Mouse (Mus musculus): ENCODE measurements around the gene Gpatch2l.

The Gpatch2l gene

DNA sequence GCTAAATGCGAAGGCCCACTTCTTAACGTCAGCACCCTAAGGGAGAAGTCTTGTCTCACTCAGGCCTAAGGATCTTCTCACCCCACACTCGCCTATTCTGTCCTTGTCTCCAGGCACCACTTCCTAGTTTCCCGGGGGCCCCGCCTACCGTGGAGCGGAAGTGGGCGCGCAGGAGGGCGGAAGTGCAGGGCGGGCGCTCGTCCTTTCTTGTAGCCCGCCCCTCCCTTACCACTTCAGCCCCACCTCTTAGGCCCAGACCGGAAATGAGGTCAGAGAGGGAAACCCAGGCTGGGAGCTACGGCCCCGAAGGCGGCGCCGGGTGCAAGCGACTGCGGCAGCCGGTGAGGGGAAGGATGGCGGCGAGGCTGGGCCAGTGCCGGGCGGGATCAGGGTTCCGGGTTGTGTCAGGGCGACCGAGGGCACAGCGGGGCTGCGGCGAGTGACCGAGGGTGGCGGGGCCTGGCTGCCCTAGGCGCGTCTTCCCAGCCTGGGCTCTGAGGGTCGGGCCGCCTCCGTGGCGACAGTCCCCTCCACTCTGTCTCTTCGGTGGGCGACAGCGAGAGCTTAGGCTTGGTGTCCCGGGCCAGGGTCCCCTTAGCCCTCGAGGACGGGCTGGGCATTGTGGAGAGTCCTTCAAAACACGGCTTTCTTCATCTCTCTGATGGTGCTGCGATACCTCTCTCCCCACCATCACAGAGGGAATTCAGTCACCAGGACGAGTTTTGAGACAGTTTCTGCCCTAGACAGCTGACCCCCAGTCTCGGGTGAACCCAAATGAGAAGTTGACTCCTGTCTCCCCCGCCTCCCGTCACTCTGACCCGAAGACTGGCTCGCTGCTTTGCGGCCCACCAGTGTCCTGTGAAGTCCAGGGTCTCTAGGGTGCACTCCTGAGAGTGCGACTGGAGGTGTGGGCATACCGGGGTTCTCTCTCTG, at the start of gene Gpatch2l:
Gene Gpatch2l, plus strand, starts transcription at position 255 of the 933 bp plus-strand sequence.
- DNase-seq (ENCODE audit: low read depth, low spot score) = peak; percentile 97

- no peak for DNase-seq (ENCODE audit: low read depth, low spot score)
Measured at GRCm38 (mm10) chr12:86192036-86192449, 49.6 kb upstream of the Gpatch2l start.

- no peak for DNase-seq (ENCODE audit: low read depth, low spot score)
Measured at GRCm38 (mm10) chr12:86196944-86197343, 44.7 kb upstream of the Gpatch2l start.

DNA sequence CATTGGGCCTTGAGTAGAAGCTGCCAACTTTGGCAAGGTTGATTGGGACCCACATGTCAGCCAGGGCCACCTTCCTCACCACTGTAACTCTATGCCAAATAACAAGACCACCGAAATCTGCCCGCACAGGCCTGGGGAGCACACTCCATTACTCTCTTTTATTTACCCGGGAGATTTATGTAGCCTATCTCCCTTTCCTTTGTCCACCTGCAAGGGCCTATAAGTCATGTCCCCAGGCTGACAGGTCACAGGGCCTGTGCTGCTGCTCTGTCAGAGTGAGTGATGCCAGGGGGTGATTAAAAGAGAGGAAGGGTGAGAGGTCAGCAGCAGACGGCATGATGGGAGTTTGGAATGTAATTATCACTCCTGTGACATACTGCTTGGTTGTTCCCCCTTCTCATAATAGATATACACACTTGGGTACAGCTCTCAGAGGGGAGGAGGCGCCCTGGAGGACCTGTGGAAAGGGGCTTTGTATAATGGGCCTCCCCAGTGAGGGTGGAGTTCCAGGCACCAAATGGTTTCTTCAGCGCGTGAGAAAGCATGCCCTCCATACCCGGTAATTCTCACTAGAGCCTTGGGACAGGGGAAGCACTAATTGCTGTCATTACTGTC, 38.1 kb upstream of the Gpatch2l start:
- no peak for DNase-seq (ENCODE audit: low read depth, low spot score)

DNA sequence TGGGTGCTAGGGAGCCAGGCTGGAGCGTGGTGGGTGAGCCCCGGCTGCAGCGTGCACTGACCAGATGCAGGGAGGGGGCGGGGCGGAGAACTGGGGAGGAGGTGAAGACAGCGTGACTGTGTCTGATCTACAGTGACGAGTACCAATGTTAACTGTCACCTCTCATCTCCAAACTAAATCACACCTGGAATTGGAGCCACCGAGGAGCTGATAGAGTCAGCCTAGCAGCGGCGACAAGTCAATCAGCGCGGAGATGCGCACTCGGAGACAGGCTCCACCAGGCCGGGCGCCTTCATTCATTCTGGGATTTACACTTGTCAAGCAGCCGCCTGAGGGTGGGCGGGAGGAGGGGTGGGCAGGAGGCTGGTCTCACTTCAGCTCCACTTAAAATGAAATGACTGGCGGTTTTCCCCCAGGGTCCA, 30.5 kb upstream of the Gpatch2l start:
- no peak for DNase-seq (ENCODE audit: low read depth, low spot score)

DNA sequence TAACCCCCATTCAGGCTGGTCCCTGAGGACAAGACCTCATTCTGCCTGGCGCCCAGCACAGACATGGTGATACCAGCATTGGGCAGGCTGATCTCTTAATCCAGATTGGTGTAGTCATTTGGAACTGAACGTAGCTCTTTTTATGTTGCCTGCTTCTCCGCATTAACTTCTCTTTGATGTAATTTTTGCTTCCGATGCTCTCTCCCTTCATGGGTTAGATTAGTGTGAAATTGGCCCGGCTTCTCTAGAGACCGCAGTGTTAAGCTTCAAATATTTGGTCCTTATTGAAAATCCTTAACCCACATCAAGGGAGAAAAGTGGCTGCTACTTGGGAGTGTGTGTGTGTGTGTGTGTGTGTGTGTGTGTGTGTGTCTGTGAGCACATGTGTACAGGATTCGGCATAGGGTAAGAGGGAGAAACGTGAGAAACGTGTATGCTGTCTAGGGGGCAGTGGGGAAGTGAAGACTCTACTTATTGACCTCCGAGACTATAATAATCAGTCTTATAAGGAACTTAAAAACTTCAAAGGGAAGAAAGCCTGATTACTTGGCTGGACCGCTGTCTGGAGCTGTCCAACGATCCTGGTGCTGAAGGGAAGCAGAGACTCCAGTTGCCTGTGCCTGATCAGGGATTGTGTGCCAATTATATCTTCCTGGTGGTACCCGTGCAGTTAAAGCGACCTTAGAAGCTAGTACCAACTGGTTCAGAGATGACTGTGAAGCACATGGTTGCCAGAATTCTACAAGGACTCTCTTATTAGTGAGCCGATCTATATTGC, 28.8 kb upstream of the Gpatch2l start:
- peak; percentile 47 for DNase-seq (ENCODE audit: low read depth, low spot score)

GRCm38 (mm10) chr12:86214201-86214600, 27.5 kb upstream of the Gpatch2l start:
- no peak for DNase-seq (ENCODE audit: low read depth, low spot score)

- DNase-seq (ENCODE audit: low read depth, low spot score) = no peak
Measured at GRCm38 (mm10) chr12:86216687-86217421, 24.8 kb upstream of the Gpatch2l start.

GRCm38 (mm10) chr12:86220200-86221021, 21.2 kb upstream of the Gpatch2l start:
- DNase-seq (ENCODE audit: low read depth, low spot score) = no peak

DNA sequence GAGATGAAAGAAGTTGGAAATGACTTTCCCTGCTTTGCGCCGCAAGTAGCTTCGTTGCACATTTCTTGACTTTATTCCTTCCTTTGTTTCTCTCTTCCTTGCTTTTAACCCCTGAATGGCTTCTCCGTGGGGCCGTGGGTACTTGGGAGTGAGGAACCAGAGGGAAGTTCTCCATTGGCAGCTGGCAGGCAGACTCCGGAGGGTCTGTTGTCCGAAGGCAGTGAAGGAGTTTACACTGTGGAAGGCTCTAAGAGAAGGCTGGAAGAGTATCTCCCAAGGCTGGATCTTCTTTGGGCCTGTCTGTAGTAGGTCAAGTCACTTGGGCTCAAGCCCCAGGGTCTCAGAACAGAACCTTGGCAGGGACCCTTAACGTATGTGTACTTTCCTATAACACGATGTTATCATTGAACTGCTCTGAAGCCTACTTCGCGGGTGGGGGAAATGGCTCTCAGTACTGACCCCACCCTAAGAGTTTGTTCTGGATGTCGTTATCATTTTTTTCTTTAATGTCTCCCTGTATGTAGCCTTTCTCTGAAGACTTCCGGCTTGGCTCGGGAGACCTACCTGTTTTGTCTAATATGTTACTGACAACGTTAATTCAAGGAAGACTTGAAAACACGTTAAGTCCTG, 20.5 kb upstream of the Gpatch2l start:
- DNase-seq (ENCODE audit: low read depth, low spot score) = no peak

DNA sequence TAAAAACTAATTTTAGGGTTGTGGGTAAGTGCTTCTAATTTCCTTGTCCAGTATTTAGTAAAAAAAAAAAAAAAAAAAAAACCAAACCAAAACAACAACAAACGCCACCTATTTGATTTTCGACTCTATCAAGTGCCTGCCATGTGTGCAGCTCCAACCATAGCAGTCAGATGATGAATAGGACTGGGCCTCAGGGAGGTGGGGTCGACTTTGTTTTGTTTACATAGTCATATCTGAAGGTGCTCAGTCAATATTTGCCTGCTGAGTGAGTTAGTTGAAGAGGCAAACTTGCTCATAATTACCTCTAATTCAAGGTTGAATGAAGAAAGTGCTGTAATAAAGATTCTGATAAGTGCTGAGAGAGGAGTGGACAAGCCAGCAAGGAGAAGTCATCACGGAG, 7.4 kb upstream of the Gpatch2l start:
- no peak for DNase-seq (ENCODE audit: low read depth, low spot score)

- no peak for DNase-seq (ENCODE audit: low read depth, low spot score)
Measured at GRCm38 (mm10) chr12:86238736-86239135, 2.9 kb upstream of the Gpatch2l start.

GRCm38 (mm10) chr12:86242563-86242962, 905 bp downstream of the Gpatch2l start:
- DNase-seq (ENCODE audit: low read depth, low spot score) = peak; percentile 10

- DNase-seq (ENCODE audit: low read depth, low spot score) = no peak
Measured at GRCm38 (mm10) chr12:86243936-86244335, 2.3 kb downstream of the Gpatch2l start.

DNA sequence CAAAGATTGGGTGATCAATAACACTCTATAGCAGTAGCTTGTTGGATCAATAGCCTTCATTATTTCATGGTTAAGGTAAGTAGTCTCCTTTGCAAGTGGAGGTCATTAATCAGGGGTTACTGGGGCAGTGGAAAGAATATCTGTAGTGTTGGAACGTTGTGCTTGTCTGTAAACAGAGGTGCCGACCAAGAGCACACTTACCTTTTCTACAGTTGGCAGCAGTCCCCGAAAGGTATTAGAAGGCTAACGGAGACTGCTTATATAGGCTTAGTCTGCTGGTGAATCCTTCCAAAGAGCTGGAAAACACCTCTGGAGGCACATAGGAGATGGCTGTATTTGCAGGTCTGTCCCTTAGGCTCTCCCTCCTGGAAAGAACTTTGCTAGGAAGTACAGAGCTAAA, 8.5 kb downstream of the Gpatch2l start:
- no peak for DNase-seq (ENCODE audit: low read depth, low spot score)

DNA sequence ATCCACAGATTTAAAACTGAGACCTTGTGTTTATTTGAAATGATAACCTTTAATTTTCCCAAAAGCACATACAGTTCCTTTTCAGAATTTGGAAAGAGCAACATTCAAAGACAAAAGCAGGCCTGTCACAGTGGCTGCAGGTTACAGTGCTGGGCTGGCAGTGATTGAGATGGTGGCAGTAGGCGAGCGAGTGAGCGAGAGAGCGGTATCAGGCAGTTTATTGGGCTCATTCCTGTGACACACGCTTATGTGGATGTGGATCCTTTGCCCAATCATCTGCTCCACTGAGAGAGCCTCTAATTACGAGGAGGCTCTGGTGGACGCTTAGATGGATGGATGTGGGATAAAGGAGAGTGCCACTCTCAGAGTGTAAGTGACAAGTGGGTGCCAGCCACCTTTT, 13.3 kb downstream of the Gpatch2l start:
- DNase-seq (ENCODE audit: low read depth, low spot score) = no peak

GRCm38 (mm10) chr12:86271626-86272025, 30.0 kb downstream of the Gpatch2l start:
- no peak for DNase-seq (ENCODE audit: low read depth, low spot score)

DNA sequence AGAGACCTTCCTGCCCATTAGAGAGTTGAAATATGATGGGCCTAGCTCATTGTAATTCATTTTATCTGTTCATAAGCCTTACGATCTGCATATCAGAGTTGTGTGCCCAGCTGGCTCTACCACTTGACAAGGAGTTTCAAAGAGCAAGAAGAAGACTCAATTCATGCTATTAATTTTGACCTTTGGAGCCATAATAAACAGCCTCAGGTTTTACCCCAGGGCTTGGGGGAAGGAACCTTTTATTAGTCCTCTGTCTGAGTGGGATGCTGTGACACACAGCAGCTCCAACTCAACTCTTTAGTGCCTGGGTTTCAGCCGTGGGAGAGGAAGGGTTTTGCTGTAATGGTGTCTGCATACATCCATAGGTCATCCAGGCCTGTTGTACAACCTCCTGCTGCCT, 32.6 kb downstream of the Gpatch2l start:
- no peak for DNase-seq (ENCODE audit: low read depth, low spot score)

DNA sequence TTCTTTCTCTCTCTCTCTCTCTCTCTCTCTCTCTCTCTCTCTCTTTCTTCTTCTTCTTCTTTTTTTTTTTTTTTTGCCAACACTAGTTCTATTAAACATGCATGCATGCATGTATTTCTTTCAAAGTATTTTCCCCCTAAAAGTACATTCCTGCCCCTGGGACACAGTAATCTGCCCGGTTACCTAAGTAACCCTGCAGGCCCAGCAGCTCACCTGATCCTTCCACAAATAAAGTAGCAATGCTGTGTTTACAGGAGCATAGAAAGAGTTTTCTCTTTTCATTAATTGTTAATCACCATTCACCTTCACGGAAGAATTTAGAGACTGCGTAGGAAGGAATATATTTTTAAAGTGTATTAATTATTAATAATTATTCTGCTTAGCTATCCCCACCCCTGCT, 34.1 kb downstream of the Gpatch2l start:
- no peak for DNase-seq (ENCODE audit: low read depth, low spot score)

GRCm38 (mm10) chr12:86276463-86276862, 34.8 kb downstream of the Gpatch2l start:
- no peak for DNase-seq (ENCODE audit: low read depth, low spot score)
